Mouse (Mus musculus) forebrain, postnatal 0 days (tissue): ENCODE measurements around the gene Zfyve9. TPM values are rescaled to one million over a fixed set of nuclear protein-coding genes. Genes with fewer than 3 reads are reported as not detected.

Experiments used
- ATAC-seq: fragments of 200-750 bp; cut with Nextera tagmentation; 2 replicates; pipeline ENCODE4 v1.8.0; 2017; ENCODE audit warnings: mild to moderate bottlenecking, moderate library complexity
- DNase-seq: peaks from one replicate; pipeline ENCODE4 v3.0.0-alpha.2; 2015
- H3K27ac ChIP-seq: fragments of 300-500 bp; sonication (generic); 2 replicates; pipeline ENCODE4 v1.5.1; 2014; ENCODE audit warnings: low read depth, mild to moderate bottlenecking, antibody characterized with exemption, low read length, moderate library complexity, mixed read lengths
- H3K27me3 ChIP-seq: fragments of 300-500 bp; sonication (generic); 2 replicates; pipeline ENCODE4 v1.6.1; 2014; ENCODE audit warnings: mild to moderate bottlenecking, low read length, mixed read lengths; ENCODE audit not compliant: insufficient read depth
- H3K36me3 ChIP-seq: fragments of 300-500 bp; sonication (generic); 2 replicates; pipeline ENCODE4 v1.6.1; 2014; ENCODE audit warnings: mild to moderate bottlenecking, moderate library complexity; ENCODE audit not compliant: insufficient read depth
- H3K4me1 ChIP-seq: fragments of 300-500 bp; sonication (generic); 2 replicates; pipeline ENCODE4 v1.6.1; 2014; ENCODE audit warnings: antibody characterized with exemption; ENCODE audit not compliant: insufficient read depth
- H3K4me2 ChIP-seq: fragments of 300-500 bp; sonication (generic); 2 replicates; pipeline ENCODE4 v1.6.1; 2014; ENCODE audit warnings: low read depth, mild to moderate bottlenecking, moderate library complexity
- H3K4me3 ChIP-seq: fragments of 300-500 bp; sonication (generic); 2 replicates; pipeline ENCODE4 v1.5.1; 2014; ENCODE audit warnings: low read depth, low read length, mixed read lengths
- H3K9ac ChIP-seq: fragments of 300-500 bp; sonication (generic); 2 replicates; pipeline ENCODE4 v1.6.1; 2014; ENCODE audit warnings: mild to moderate bottlenecking
- H3K9me3 ChIP-seq: fragments of 300-500 bp; sonication (generic); 2 replicates; pipeline ENCODE4 v1.6.1; 2016; ENCODE audit warnings: low read length
- CTCF ChIP-seq: sonication (generic); IDR thresholded peaks from 2 replicates; pipeline ENCODE4 v1.5.1; 2016; ENCODE audit warnings: antibody characterized with exemption, control low read depth, low read depth
- WGBS: fragments of 180-500 bp; shearing (Covaris S2); extraction: QIAGEN DNeasy Blood & Tissue Kit; methylation state at CpG from one replicate; pipeline ENCODE4 v1.1.7; 2014; 5-methylcytosine and 5-hydroxymethylcytosine counted together
- polyA plus RNA-seq: library from polyadenylated mRNA; unstranded; fragments of >200 nt; fragmentation: Nextera tagmentation; extraction: Ambion mirVana; gene quantifications from 2 replicates; pipeline ENCODE4 v1.2.1, GENCODE M21; 2015
- total RNA-seq: library from RNA; depleted of rRNA; stranded (reverse); fragments of >200 nt; gene quantifications from 2 replicates; pipeline ENCODE4 v1.2.3, GENCODE M21; 2014

Gene Zfyve9
- total and polyA plus RNA-seq, 2 experiments from 2014 or later: 6.8 to 39.2 TPM

DNA sequence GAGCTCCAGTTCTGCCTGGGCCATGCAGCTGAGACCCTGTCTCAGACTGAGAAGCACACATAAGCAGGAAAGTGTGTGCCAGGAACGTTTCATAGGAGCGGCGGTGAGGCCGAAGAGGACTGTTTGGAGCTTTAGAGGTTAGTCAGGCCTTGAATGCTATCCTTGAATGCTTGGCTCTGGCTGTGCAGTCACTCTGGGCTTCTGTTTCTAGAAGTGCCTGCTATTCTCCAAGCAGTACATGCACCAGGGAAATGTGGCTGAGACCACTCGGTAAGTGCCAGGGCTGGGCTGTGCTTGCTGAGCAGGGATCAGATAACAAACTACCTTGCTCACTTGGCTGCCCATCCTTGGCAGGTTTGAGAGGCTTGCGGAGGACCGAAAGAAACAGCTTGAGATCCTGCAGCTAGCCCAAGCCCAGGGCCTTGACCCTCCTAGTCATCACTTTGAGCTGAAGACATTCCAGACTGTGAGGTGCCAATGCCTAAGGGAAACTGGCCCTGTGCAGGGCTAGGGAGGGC lies 151.2 kb downstream of the Zfyve9 start:
- no peak for TF ChIP-seq CTCF
- DNase-seq (no peak), ATAC-seq (no peak)
- Histone ChIP-seq H3K36me3 (peaks cover 74% of the 10 kb centered on the region), H3K9ac (no peak overlapping the region), H3K27me3 (no peaks in the 10 kb centered on the region), H3K9me3 (no peaks in the 10 kb centered on the region), H3K27ac (no peak overlapping the region), H3K4me2 (no peak overlapping the region), H3K4me3 (no peak overlapping the region), H3K4me1 (no peaks in the 10 kb centered on the region)
- WGBS: 86% methylated on average over 7 of the region's 7 CpGs

DNA sequence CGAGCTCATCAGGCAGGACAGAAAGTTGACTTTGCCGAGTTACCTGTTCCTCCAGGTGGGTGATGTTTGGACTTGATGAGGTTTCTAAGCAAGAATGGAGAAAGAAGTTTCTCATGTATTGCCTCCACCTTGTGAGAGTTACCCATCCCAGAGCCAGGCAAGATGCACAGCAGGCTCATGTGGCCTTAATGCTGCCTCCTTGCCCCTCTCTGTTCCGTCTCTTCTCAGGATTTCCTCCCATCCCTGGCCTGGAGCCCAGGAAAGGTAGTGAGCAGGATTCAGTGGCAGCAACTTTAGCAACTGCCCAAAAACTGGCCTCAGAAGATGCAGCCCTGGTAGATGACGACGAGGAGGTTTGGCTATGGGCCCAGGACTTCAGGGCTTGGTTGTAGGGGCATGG lies 153.5 kb downstream of the Zfyve9 start:
- no peak overlapping the region for H3K4me2 ChIP-seq
- H3K4me3 ChIP-seq: no peak overlapping the region
- no peaks in the 10 kb centered on the region for H3K4me1 ChIP-seq
- no peak overlapping the region for H3K27ac ChIP-seq
- DNase-seq (no peak), ATAC-seq (no peak)
- H3K27me3 ChIP-seq: no peaks in the 10 kb centered on the region
- no peak overlapping the region for H3K9ac ChIP-seq
- H3K36me3 ChIP-seq: peaks cover 61% of the 10 kb centered on the region
- H3K9me3 ChIP-seq: no peaks in the 10 kb centered on the region
- no peak for TF ChIP-seq CTCF
- 82% methylated on average over 5 of the region's 5 CpGs for WGBS

DNA sequence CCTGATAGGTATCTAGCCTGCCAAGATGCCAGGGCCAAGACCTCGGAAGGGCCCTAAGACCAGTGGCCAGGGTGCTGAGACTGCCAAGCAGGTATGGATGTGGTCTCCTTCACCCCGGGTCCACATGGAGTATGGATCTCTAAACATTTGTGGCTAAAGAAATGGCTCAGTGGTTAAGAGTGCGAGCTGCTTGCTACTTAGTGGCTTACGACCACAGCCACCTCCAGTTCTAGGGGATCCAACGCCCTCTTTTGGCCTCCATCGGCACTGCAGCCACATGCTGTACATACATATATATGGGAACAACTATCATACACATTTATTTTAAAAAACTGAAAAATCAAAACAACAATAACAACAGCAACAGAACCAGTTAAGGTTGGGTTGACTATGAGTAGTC lies 159.1 kb downstream of the Zfyve9 start:
- H3K27me3 ChIP-seq: no peaks in the 10 kb centered on the region
- H3K9me3 ChIP-seq: no peaks in the 10 kb centered on the region
- H3K9ac ChIP-seq: no peak overlapping the region
- peak; percentile 21 for TF ChIP-seq CTCF
- DNase-seq (no peak), ATAC-seq (no peak)
- peaks cover 6% of the 10 kb centered on the region; the same call in 1 of the 2 replicates for H3K4me1 ChIP-seq
- no peak overlapping the region for H3K4me2 ChIP-seq
- H3K4me3 ChIP-seq: no peak overlapping the region
- WGBS: 96% methylated on average over 6 of the region's 6 CpGs
- H3K36me3 ChIP-seq: peaks cover 15% of the 10 kb centered on the region
- H3K27ac ChIP-seq: no peak overlapping the region

DNA sequence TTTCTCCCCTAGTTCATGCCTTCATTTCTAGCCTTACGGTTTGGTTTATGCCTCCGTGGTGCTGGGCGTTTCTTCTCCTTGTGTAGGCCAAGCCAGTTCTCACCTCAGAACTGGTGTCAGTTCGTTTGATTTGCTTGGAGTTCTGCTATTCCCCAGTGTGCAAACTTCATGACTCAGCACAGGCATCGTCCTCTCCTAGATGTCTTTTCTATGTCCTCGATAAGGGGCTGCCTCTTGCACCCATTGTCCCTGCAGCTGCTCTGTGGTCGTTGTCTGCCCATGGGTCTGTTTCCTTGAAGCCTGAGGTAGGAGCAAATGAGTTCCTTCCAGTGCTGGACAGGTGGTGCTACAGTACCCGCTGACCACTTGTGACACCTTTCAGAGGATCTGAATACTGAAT lies 160.1 kb downstream of the Zfyve9 start:
- peak overlapping the region; percentile 94 for H3K27ac ChIP-seq
- DNase-seq (no peak), ATAC-seq (peak; percentile 6; the same call in 1 of the 2 replicates)
- WGBS: 8% methylated on average over 8 of the region's 8 CpGs
- H3K9ac ChIP-seq: peak overlapping the region; percentile 83
- H3K4me3 ChIP-seq: peak overlapping the region; percentile 62
- no peaks in the 10 kb centered on the region for H3K9me3 ChIP-seq
- peak overlapping the region; percentile 90 for H3K4me2 ChIP-seq
- no peaks in the 10 kb centered on the region for H3K27me3 ChIP-seq
- peaks cover 6% of the 10 kb centered on the region; the same call in 1 of the 2 replicates for H3K4me1 ChIP-seq
- TF ChIP-seq CTCF: no peak
- H3K36me3 ChIP-seq: peaks cover 6% of the 10 kb centered on the region

DNA sequence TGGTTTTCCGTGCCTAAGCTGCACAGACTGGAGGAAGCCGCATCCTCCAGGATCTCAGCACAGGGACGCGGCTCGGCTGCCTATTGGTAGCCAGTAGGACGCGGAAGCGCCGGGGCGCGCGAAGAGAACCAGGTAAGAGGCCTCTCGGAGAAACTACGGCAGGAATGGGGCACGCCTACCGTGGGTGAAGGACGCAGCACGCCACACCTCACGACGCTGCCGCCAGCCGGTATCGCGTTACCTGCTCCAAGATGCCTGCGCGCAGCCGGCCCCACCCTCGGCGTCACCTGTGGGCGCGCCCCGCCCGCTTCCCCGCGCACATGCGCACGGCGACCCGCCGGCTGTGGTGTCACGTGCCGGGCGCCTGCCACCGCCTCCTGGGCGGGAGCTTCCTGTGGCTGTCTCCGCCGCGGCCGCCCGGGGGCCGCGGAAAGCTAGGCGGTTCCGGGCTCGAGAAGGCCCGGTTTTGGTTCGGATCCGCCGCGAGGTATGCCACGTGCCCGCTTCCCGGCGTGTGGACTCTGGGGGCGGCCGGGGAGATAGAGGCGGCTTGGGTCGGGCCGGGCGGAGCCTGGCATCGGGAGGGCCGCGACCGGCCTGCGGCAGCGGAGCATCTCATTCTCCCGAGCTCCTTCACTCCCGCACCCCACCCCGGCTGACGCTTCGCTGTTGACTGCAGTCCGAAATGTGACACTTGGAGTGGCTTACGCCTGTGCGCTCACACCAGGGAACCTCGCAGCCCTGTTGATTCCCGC lies 160.8 kb downstream of the Zfyve9 start, which contains the start of gene Cc2d1b:
Cc2d1b (plus strand) TSS at position 354 of the 755 bp plus-strand sequence.
- Histone ChIP-seq H3K4me1 (peaks cover 6% of the 10 kb centered on the region; the same call in 1 of the 2 replicates), H3K4me2 (peak within 1 kb of the TSS; percentile 90), H3K27ac (peak within 1 kb of the TSS; percentile 94), H3K9ac (peak within 1 kb of the TSS; percentile 83), H3K36me3 (peaks cover 1% of the 10 kb centered on the region), H3K4me3 (peak within 1 kb of the TSS; percentile 62), H3K9me3 (no peaks in the 10 kb centered on the region), H3K27me3 (no peaks in the 10 kb centered on the region)
- ATAC-seq (peak; percentile 95), DNase-seq (peak; percentile 96)
- WGBS: 2% methylated on average over 85 of the region's 86 CpGs
- TF ChIP-seq CTCF: peak; percentile 40

DNA sequence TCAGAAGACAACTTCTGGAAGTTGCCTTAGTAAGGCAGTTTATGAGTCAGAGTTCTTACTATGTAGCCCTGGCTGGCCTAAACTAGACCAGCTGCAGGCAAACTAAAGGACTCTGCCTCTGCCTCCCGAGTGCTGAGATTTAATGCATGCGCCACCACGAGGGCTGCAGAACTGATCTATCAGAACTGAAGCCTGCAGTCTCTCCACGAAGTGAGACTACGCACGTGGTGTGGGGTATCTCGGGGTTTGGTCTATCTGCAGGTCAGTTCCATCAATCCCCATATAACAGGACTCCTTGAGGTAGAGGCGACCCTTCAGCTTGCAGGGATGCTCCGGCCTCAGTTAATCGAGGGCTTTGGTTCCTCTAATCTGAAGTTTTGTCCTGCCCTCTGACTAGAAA lies 161.4 kb downstream of the Zfyve9 start:
- no peaks in the 10 kb centered on the region; the same call in 1 of the 2 replicates for H3K36me3 ChIP-seq
- no peak for TF ChIP-seq CTCF
- H3K4me3 ChIP-seq: peak overlapping the region; percentile 62
- DNase-seq: no peak
- H3K9me3 ChIP-seq: no peaks in the 10 kb centered on the region
- peak; percentile 46 for ATAC-seq
- peak overlapping the region; percentile 90 for H3K4me2 ChIP-seq
- H3K27me3 ChIP-seq: no peaks in the 10 kb centered on the region
- peak overlapping the region; percentile 83 for H3K9ac ChIP-seq
- peak overlapping the region; percentile 94 for H3K27ac ChIP-seq
- WGBS: 2% methylated on average over 10 of the region's 10 CpGs
- peaks cover 6% of the 10 kb centered on the region; the same call in 1 of the 2 replicates for H3K4me1 ChIP-seq

DNA sequence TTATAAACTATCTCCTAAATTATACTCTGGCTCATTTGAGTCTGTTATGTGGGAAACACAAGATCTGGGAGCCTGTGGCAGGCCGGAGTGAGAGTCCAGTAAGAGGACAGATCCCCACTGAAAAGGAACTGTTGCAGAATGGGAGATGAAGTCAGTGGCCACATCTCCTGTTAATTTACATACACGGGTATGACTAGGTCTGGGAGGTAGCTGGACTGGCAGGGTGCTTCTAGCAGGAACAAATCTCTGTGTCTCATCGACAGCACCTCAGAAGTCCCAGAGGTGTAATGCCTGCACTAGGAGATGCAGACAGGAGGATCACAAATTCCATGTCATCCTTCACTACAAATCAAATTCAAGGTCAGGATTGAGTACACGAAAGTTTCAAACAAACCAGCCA lies 162.0 kb downstream of the Zfyve9 start:
- no peak for DNase-seq
- peak overlapping the region; percentile 90 for H3K4me2 ChIP-seq
- peaks cover 6% of the 10 kb centered on the region; the same call in 1 of the 2 replicates for H3K4me1 ChIP-seq
- ATAC-seq: no peak
- H3K27ac ChIP-seq: peak overlapping the region; percentile 94
- H3K27me3 ChIP-seq: no peaks in the 10 kb centered on the region
- H3K4me3 ChIP-seq: no peak overlapping the region; the same call in 1 of the 2 replicates
- WGBS: 69% methylated on average over 4 of the region's 4 CpGs
- no peaks in the 10 kb centered on the region for H3K36me3 ChIP-seq
- TF ChIP-seq CTCF: no peak
- H3K9ac ChIP-seq: peak overlapping the region; percentile 83
- no peaks in the 10 kb centered on the region for H3K9me3 ChIP-seq
